Mouse (Mus musculus) lung, embryonic 15.5 days (tissue): ENCODE results near the gene Hdlbp. TPM values are rescaled to one million over a fixed set of nuclear protein-coding genes. Genes with fewer than 3 reads are reported as not detected.
"Not testable (repeated sequence)": the region's sequence is repeated elsewhere in the genome, so short reads cannot be mapped to it uniquely, and the experiment has no call there.

ENCODE experiments used
- ATAC-seq: fragments of 200-750 bp; cut with Nextera tagmentation; 2 replicates; pipeline ENCODE4 v1.8.0; 2017; ENCODE audit warnings: moderate number of reproducible peaks, borderline replicate concordance; ENCODE audit not compliant: low FRiP score, low TSS enrichment; ENCODE audit errors: extremely low read depth
- H3K27ac ChIP-seq: fragments of 300-500 bp; sonication (generic); 2 replicates; pipeline ENCODE4 v1.5.1; 2015; ENCODE audit warnings: moderate library complexity, mild to moderate bottlenecking, inconsistent platforms
- H3K27me3 ChIP-seq: fragments of 300-500 bp; sonication (generic); 2 replicates; pipeline ENCODE4 v1.6.1; 2015; ENCODE audit warnings: inconsistent platforms
- H3K36me3 ChIP-seq: fragments of 300-500 bp; sonication (generic); 2 replicates; pipeline ENCODE4 v1.6.1; 2015; ENCODE audit warnings: inconsistent platforms
- H3K4me1 ChIP-seq: fragments of 300-500 bp; sonication (generic); 2 replicates; pipeline ENCODE4 v1.6.1; 2015; ENCODE audit warnings: inconsistent platforms
- H3K4me2 ChIP-seq: fragments of 300-500 bp; sonication (generic); 2 replicates; pipeline ENCODE4 v1.6.1; 2015; ENCODE audit warnings: inconsistent platforms, mild to moderate bottlenecking, moderate library complexity
- H3K4me3 ChIP-seq: fragments of 300-500 bp; sonication (generic); 2 replicates; pipeline ENCODE4 v1.5.1; 2015; ENCODE audit warnings: mild to moderate bottlenecking, inconsistent platforms
- H3K9ac ChIP-seq: fragments of 300-500 bp; sonication (generic); 2 replicates; pipeline ENCODE4 v1.6.1; 2015; ENCODE audit warnings: inconsistent platforms
- H3K9me3 ChIP-seq: fragments of 300-500 bp; sonication (generic); 2 replicates; pipeline ENCODE4 v1.6.1; 2016; ENCODE audit warnings: inconsistent platforms
- WGBS: fragments of 180-500 bp; shearing (Covaris S2); methylation state at CpG from one replicate; pipeline ENCODE4 v1.1.7; 2015; 5-methylcytosine and 5-hydroxymethylcytosine counted together
- polyA plus RNA-seq: library from polyadenylated mRNA; unstranded; fragments of >200 nt; fragmentation: Nextera tagmentation; extraction: Ambion mirVana; gene quantifications from 2 replicates; pipeline ENCODE4 v1.2.1, GENCODE M21; 2015

Gene Hdlbp
- polyA plus RNA-seq, 1 experiment from 2014 or later: 159 TPM

GRCm38 (mm10) chr1:93477758-93478585, 643 bp downstream of the Hdlbp start:
- 0% methylated on average over 35 of the region's 41 CpGs for WGBS
- Histone ChIP-seq H3K9me3 (no peaks in the 10 kb centered on the region), H3K27me3 (no peaks in the 10 kb centered on the region), H3K36me3 (no peaks in the 10 kb centered on the region), H3K4me2 (peak overlapping the region; percentile 57), H3K27ac (peak overlapping the region; percentile 97), H3K4me1 (peaks cover 13% of the 10 kb centered on the region), H3K4me3 (peak overlapping the region; percentile 95), H3K9ac (peak overlapping the region; percentile 75)
- ATAC-seq: peak; percentile 98

DNA sequence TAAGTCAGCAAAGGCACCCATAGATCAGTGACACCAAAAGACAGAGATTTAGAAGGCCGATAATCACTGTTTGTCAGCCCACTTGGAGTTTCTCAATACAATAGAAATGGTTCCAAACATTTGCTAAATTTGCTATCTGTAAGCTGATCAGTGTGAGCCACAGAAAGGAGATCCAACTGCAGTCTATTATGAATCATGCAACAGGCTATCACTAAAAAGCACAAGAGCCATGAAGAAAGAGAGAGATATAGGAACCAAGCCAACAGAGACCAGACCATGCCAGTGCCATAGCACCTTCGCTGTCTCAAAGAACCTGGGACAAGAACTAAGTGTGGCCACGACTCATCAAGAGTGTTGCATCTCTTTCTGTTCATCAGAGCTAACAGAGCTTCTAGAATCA, 2.9 kb downstream of the Hdlbp start:
- Histone ChIP-seq H3K36me3 (no peaks in the 10 kb centered on the region), H3K27ac (no peak overlapping the region), H3K27me3 (no peaks in the 10 kb centered on the region), H3K9me3 (no peaks in the 10 kb centered on the region), H3K9ac (no peak overlapping the region), H3K4me2 (no peak overlapping the region), H3K4me3 (no peak overlapping the region), H3K4me1 (peaks cover 10% of the 10 kb centered on the region)
- ATAC-seq: no peak
- 92% methylated on average over 3 of the region's 3 CpGs for WGBS

GRCm38 (mm10) chr1:93468626-93469025, 10.0 kb downstream of the Hdlbp start:
- WGBS: 85% methylated on average over 4 of the region's 4 CpGs
- no peaks in the 10 kb centered on the region for H3K27me3 ChIP-seq
- ATAC-seq: no peak
- no peaks in the 10 kb centered on the region for H3K36me3 ChIP-seq
- H3K4me3 ChIP-seq: no peak overlapping the region
- no peaks in the 10 kb centered on the region for H3K4me1 ChIP-seq
- H3K9me3 ChIP-seq: no peaks in the 10 kb centered on the region
- H3K9ac ChIP-seq: no peak overlapping the region
- no peak overlapping the region for H3K27ac ChIP-seq
- H3K4me2 ChIP-seq: no peak overlapping the region

GRCm38 (mm10) chr1:93465746-93466145, 12.9 kb downstream of the Hdlbp start:
- no peaks in the 10 kb centered on the region for H3K27me3 ChIP-seq
- H3K27ac ChIP-seq: no peak overlapping the region
- no peak overlapping the region for H3K4me2 ChIP-seq
- no peaks in the 10 kb centered on the region for H3K36me3 ChIP-seq
- no peak overlapping the region for H3K9ac ChIP-seq
- H3K4me3 ChIP-seq: no peak overlapping the region
- H3K9me3 ChIP-seq: no peaks in the 10 kb centered on the region
- H3K4me1 ChIP-seq: no peaks in the 10 kb centered on the region
- no peak for ATAC-seq

GRCm38 (mm10) chr1:93465066-93465465, 13.5 kb downstream of the Hdlbp start:
- ATAC-seq: no peak
- Histone ChIP-seq H3K4me1 (no peaks in the 10 kb centered on the region), H3K4me2 (no peak overlapping the region), H3K9ac (no peak overlapping the region), H3K27ac (no peak overlapping the region), H3K4me3 (no peak overlapping the region), H3K9me3 (no peaks in the 10 kb centered on the region), H3K36me3 (no peaks in the 10 kb centered on the region), H3K27me3 (no peaks in the 10 kb centered on the region)

GRCm38 (mm10) chr1:93459101-93459500, 19.5 kb downstream of the Hdlbp start:
- Histone ChIP-seq H3K9ac (no peak overlapping the region), H3K27me3 (no peaks in the 10 kb centered on the region), H3K9me3 (no peaks in the 10 kb centered on the region), H3K4me2 (no peak overlapping the region), H3K36me3 (no peaks in the 10 kb centered on the region), H3K4me3 (no peak overlapping the region), H3K4me1 (no peaks in the 10 kb centered on the region), H3K27ac (no peak overlapping the region)
- no peak for ATAC-seq
- 55% methylated on average over 3 of the region's 3 CpGs for WGBS

DNA sequence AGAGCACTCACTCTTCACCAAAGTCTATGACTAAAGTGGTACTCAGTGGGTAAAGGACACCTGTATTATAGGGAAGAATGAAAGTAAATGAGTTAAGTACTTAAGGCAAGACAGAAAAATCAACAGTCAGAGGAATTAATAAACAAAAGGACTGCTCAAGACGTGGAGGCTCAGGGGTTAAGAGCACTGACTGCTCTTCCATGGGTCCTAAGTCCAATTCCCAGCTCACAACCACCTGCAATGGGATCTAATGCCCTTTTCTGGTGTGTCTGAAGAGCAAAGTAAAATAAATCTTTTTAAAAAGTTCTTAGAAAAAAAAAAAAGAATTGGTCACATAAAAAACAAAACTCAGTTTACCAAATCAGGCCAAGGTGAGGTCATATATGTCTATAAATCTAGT, 20.3 kb downstream of the Hdlbp start:
- no peak overlapping the region for H3K4me2 ChIP-seq
- no peaks in the 10 kb centered on the region for H3K36me3 ChIP-seq
- 11% methylated on average over 1 of the region's 1 CpGs for WGBS
- no peaks in the 10 kb centered on the region for H3K4me1 ChIP-seq
- no peaks in the 10 kb centered on the region for H3K27me3 ChIP-seq
- no peak overlapping the region for H3K27ac ChIP-seq
- no peaks in the 10 kb centered on the region for H3K9me3 ChIP-seq
- no peak overlapping the region for H3K9ac ChIP-seq
- ATAC-seq: no peak
- no peak overlapping the region for H3K4me3 ChIP-seq

GRCm38 (mm10) chr1:93453721-93454255, 24.8 kb downstream of the Hdlbp start:
- Histone ChIP-seq H3K4me2 (no peak overlapping the region), H3K4me1 (no peaks in the 10 kb centered on the region), H3K27me3 (no peaks in the 10 kb centered on the region), H3K27ac (no peak overlapping the region), H3K4me3 (no peak overlapping the region), H3K9me3 (no peaks in the 10 kb centered on the region), H3K9ac (no peak overlapping the region), H3K36me3 (no peaks in the 10 kb centered on the region)
- no peak for ATAC-seq

- H3K27ac ChIP-seq, H3K9me3 ChIP-seq, ATAC-seq, H3K27me3 ChIP-seq, H3K4me1 ChIP-seq, H3K4me3 ChIP-seq, H3K9ac ChIP-seq, H3K4me2 ChIP-seq, H3K36me3 ChIP-seq: not testable (repeated sequence)
- WGBS: 82% methylated on average over 5 of the region's 5 CpGs
These were observed 28.5 kb downstream of the Hdlbp start for GRCm38 (mm10) chr1:93450118-93450517.

DNA sequence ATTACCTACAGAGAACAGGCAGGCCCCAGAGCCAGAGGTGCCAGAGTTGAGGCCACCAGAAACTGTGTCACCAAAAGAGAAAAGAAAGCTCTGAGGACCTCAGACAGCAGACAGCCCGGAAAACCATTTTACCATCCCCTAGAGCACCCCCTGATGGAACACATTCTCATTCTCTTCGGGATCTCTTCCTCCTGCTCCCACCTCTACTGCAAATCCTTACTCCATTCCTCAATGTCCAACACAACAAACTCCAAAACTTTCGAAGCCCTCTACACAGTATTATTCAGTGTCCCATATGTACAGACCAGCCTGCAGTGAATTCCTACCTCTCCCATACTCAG, 32.8 kb downstream of the Hdlbp start:
- H3K27me3 ChIP-seq: no peaks in the 10 kb centered on the region
- 6% methylated on average over 3 of the region's 3 CpGs for WGBS
- H3K4me1 ChIP-seq: peaks cover 24% of the 10 kb centered on the region
- H3K4me3 ChIP-seq: peak overlapping the region; percentile 81
- no peaks in the 10 kb centered on the region for H3K9me3 ChIP-seq
- H3K4me2 ChIP-seq: peak overlapping the region; percentile 63
- peak overlapping the region; percentile 83 for H3K9ac ChIP-seq
- H3K36me3 ChIP-seq: peaks cover 12% of the 10 kb centered on the region
- H3K27ac ChIP-seq: peak overlapping the region; percentile 96
- peak; percentile 33; the same call in 1 of the 2 replicates for ATAC-seq

DNA sequence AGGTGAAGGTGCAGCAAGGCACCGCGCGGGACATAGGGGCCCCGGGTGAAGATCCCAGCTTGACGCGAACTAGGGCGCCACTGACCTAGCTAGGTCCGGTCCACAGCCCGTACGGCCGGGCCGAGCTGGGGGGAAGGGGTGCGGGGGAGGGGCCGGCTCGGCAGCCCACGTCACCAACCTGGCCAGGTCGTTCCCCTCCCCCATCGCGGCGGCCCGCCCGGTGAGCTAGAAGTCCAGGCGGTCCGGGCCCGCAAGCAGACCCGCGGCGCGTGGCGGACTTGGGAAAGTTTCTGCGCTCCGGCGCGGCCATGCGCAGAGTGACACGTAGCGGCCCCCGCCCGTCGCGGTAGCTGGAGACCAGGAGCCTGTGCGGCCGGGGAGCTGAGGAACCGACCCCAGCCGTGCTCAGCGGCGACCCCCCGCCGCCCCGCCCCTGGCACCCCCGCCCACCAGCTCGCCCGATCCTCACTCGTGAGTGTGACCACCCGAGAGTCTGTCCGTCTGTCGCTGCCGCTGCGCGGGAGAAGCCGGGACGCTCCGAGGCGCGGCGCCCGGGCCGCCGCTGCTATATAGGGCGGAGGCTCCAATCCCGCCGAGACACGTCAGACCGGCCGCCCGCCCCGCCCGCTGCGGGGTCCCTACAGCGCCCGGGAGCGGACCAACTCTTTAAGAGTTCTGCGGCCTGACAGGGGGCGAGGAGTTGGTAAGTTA, 33.3 kb downstream of the Hdlbp start:
- H3K9ac ChIP-seq: peak overlapping the region; percentile 83
- H3K36me3 ChIP-seq: peaks cover 17% of the 10 kb centered on the region
- peak; percentile 94 for ATAC-seq
- H3K4me3 ChIP-seq: peak overlapping the region; percentile 81
- peaks cover 24% of the 10 kb centered on the region for H3K4me1 ChIP-seq
- WGBS: 2% methylated on average over 71 of the region's 84 CpGs
- H3K9me3 ChIP-seq: no peaks in the 10 kb centered on the region
- H3K27me3 ChIP-seq: no peaks in the 10 kb centered on the region
- peak overlapping the region; percentile 63 for H3K4me2 ChIP-seq
- peak overlapping the region; percentile 96 for H3K27ac ChIP-seq

GRCm38 (mm10) chr1:93444405-93445110, 34.1 kb downstream of the Hdlbp start:
- Histone ChIP-seq H3K4me1 (peaks cover 24% of the 10 kb centered on the region), H3K27ac (peak overlapping the region; percentile 96), H3K36me3 (peaks cover 21% of the 10 kb centered on the region), H3K4me3 (peak overlapping the region; percentile 81), H3K27me3 (no peaks in the 10 kb centered on the region), H3K4me2 (peak overlapping the region; percentile 63), H3K9ac (peak overlapping the region; percentile 83), H3K9me3 (no peaks in the 10 kb centered on the region)
- 3% methylated on average over 18 of the region's 18 CpGs for WGBS
- ATAC-seq: peak; percentile 87
